Mouse (Mus musculus) right cerebral cortex, adult 18-20 months (tissue): ENCODE data around the gene Mroh9.

Experiments
- DNase-seq: peaks from one replicate; pipeline ENCODE4 v3.0.0; 2022; ENCODE audit warnings: mixed read lengths

Gene Mroh9

GRCm38 (mm10) chr1:163085570-163085969 lies at the start of gene Mroh9:
Mroh9 (minus strand) TSS chr1:163085670.
- no peak for DNase-seq

- DNase-seq: no peak
These were observed 44.5 kb upstream of the Mroh9 start for GRCm38 (mm10) chr1:163129976-163130375.

GRCm38 (mm10) chr1:163129129-163129900 lies 43.8 kb upstream of the Mroh9 start:
- DNase-seq: no peak

GRCm38 (mm10) chr1:163126175-163126881 lies 40.9 kb upstream of the Mroh9 start:
- DNase-seq: no peak

DNA sequence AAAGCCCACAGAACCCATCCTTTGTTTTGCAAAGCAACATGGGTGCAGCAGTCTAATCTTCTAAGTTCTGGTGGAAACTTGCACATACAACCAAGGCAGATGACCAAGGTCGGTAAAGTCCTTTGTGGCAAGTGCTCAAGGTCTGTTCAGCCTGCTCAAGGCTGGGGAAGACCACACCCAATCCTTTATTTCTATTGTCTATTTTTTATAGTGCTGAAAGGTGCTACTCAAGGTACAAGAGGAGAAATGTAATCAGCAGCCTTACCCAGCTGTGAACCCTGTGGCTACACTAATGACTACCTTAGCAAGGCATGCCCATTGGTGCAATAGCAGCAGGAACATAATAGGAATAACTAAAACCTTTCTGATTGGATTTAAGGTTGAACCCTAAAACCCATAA lies 36.9 kb upstream of the Mroh9 start:
- no peak for DNase-seq

DNA sequence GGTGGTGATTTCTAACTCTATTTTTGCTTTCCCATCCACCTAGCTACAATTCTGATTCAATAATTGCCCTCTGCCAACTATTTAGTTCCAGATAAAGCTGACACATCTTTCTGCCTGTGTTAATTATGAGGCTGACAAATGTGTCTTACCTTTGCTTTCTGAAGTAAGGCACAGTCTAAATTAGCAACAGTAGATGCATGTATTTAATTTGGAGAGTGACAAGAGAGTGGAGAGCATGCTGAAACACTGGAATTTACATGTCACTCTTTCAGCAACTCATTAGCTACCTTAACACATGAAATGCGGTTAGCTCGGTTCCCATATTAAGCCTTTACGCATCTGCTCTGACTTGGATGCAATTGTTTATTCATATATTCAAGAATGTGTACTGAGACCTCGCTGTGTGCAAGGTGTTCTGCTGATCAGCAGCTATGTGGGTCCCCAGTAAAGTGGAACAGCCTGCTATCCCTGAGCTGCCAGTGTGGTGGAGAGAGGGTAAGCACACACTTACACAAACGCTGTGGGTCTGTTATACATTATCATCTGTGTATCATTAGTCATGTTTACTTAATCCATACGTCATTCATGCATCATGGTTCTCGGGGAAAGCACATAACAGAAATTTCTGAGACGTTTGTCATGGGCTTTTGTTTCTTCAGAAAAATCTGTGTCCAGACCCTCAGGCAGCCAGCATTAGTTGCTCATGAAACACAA lies 28.1 kb upstream of the Mroh9 start:
- no peak for DNase-seq

DNA sequence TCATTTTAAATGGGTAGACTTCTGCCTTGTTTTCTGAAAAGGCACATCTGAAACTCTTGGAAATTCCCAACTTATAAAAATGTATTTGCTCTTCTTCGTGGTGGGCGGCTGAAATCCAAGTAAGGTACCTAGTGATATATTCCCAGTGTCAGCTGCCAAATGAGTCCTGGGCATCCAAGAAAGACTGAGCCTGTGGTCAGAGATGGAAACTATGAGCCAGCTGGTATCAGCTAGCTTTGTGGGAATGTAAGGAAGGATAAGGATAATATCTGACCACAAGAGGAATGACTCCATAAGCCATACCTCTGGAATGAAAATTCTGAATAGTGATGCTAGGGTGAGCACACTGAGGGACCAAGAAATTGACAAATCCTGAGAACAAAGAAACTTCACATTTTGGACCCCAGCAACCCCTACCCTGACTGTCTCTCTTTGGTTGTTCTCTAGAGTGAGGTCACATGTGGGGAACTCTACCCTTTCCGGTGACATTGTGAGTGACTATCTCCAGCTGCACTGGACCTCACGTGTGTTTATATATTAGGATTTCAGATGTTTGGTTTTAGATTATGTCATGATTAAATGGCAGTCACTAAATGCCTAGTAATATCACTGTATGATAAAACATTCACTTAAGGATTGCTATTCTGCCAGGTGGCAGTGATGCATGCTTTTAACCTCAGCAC lies 27.2 kb upstream of the Mroh9 start:
- DNase-seq: no peak

DNA sequence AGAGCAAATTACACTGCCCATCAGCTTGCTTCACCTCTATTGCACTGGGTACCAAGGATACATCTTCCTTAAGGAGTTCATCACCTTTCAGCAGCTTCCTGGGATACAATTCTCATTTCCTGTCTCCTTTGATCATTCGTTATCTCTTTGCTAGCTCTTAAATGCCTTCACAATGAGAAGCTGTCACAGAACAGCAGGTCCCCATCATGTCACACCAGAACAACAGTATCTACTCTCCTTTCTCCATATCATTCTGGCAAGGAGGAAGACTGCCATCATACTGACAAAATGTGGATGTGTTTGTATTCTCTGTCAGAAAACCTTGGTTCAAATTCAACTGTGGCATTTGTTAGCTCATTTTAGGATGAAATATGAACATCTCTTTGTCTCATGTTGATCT lies 19.5 kb upstream of the Mroh9 start:
- DNase-seq: no peak

DNA sequence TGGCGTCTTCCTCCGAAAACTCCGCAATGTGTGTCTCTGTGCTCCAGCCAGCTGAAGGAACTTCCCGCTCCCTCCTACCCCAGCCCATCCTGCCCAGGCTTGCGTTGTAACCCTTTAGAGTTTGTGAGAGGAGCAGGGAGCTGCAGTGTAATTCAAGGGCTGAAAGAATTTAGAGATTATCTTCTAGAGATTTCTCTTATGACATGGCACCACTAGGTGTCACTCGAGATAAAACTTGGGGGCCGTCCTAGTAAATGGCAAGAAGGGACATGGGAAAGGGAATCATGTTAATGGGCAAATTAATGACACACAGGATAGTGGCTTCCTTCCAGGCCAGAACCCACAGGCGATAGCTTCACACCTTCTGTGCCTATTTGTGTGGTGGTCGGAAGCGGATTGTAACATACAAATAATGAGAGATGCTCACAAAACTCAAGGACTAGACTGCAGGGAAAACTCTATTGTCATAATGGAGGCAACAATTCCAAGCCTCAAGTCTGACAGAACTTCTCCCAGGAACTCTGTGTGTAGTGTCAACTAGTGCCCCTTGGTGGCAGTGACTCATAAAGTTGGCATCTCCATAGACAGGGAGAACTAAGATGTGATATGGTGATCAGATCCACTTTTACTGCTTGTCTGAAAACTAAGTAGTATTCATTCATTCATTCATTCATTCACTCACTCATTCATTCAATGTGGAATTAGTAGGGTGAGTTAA lies 6.1 kb upstream of the Mroh9 start:
- DNase-seq: peak; percentile 11

- peak; percentile 35 for DNase-seq
These were observed 15.0 kb downstream of the Mroh9 start for GRCm38 (mm10) chr1:163070502-163070901.

DNA sequence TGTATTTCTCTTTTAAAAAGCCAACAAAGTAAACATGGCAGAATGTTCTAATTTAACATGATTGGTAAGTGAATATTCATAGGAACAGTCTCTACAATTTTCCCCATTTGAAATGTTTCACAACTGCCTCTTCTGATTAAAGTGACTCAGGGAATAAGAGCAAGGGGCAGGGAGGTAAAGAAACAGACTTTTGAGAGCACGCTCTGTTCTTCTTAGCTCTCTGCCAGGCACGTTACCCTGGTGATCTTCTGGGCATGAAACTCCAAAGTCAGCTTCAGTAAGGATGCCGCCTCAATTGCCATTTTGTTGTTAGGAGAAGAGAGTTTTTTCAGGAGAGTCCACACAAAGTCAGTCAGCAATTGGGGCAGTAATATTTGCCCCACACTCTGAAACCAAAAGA lies 25.1 kb downstream of the Mroh9 start:
- DNase-seq: peak; percentile 8

DNA sequence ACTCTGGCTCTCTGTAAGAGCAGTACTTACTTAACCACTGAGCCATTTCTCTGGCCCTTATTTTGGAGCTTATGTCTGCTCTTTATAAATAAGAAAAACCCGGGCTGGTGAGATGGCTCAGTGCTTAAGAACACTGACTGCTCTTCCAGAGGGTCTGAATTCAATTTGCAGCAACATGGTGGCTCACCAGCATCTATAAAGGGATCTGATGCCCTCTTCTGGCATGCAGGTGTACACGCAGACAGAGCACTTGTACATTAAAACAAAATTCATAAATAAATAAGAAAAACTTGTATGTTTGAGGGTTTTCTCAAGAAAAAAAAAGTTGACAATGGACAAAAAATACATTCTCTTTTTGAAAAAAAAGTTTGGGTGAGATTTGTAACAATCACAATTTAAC lies 28.1 kb downstream of the Mroh9 start:
- DNase-seq: no peak

DNA sequence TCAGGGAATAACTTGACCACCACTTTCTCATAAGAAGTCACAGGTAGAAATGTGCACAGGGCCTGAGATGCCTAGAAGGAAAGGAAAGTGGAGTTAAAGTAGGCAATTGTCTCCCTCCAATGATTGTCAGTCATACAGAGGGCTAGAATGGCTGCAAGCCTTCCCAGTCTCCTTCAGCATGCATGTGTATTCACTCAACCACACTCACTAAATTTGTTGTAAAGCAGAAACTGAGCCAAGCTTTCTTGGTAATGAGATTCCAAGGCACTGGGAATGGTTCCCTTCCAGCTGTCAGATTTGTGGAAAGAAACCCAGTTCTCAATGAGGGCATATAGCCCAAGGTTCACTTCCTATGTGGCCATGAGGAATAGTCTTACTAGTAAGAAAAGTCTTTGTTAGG lies 29.8 kb downstream of the Mroh9 start:
- DNase-seq: no peak

DNA sequence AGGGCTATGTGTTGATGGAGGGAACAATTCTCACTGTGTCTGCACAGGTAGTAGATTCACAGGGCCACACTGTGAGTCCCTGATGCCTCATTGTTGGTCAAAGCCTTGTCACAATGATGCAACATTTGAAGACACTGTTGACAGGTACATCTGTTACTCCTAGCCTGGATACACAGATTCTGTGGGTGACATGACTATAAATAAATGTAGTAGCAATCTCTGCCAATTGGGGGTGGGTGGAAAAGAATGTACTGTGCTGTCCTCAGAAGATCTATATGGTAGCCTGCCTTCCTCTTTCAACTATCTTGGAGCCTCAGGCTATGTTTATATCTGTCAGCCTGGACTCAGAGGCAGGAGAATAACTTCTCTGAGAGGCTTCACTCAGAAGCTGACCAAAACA lies 62.4 kb downstream of the Mroh9 start:
- DNase-seq: peak; percentile 2

DNA sequence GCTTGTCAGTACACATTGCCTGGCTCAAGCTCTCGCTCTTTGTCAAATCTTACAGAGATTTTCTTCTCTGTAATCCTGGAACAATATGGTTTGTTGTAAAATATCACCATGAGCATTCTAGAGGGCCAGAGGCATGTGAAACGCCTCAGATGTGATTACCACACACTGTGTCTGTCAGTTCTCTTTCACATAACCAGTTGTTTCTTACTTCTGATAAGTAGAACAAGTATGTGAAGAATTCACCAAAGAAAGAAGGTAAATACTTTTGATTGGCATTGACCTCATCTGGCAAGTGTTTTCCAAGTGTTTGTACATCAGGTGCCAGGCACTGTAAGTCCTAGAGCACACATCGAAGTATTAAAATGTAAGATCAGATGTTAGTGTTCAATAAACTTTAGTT lies 76.2 kb downstream of the Mroh9 start:
- no peak for DNase-seq

- DNase-seq: no peak
These were observed 82.0 kb downstream of the Mroh9 start for GRCm38 (mm10) chr1:163003496-163003895.

DNA sequence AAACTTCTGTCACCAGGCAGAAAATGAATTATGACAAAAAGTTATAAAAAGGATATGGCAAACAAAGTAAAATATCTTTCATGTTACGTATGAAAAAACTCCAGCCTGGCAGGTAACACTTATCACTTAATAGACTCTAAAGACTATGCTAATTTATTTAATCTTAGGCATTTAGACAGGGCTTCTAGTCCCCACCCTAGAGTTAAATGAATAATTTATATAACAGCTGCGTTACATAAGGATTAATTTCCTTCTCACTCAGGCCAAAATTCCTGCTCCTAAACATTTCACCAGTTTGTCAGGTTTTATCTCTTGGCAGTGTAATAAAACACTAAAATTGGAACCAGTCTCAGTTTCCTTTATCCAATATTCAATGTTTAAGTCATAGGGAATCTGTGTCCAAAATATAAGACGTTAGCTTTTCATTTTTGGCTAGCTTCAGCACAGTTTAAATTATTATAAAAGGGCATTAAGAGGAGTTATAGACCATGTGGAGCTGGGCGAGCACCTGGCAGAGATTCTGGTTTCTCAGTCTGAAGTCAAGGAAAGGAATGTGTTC lies 84.1 kb downstream of the Mroh9 start:
- no peak for DNase-seq

- DNase-seq: no peak
These were observed 97.9 kb downstream of the Mroh9 start for GRCm38 (mm10) chr1:162987546-162987945.

- no peak for DNase-seq
These were observed 98.7 kb downstream of the Mroh9 start for GRCm38 (mm10) chr1:162986777-162987176.

DNA sequence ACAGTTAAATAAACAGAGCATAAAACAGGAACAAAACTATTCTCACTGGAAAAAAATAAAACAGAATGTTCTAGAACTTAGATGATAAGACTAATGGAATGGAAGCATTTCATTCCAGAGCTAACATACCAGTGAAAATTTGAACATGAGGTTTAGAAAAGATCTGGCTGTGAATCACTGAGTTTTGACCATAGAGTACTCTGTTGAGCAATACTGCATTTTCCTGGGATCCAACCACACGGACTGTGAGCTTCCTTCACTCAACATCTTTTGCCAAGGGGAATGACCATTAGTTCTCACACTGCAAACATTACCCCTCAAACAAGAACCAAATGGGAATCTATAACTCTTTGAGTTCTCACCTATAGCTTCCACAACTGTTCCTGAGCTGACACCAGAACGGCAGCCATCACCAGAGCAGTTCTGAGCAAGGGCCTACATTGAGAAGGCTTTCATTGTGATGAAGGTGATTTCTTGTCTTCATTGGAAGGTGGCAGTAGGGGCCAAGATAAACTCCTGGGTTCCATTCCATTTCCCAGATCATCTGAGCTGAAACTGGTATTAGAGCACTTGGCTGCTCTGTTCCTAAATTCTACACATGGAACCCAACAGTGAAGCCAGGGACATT lies 99.2 kb downstream of the Mroh9 start:
- DNase-seq: no peak

DNA sequence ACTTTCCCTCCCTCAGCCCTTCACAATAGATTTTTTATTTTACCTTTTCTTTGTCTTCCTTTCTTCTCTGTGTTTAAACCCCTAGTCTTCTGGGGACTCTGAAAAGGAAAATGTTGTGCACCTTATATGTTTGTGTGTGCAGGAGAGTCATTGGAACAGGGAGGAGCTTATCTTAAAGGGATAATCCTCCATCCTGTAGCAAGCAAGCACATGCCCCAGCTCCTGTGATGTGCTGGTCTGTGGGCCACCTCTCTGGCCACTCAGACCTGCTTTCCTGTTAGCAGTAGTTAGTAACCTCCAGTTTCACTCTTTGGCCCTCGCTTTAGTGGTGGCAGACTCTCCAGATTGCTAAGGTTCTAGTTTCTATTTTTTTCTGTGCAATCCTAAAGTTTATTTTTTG lies 101.0 kb downstream of the Mroh9 start, which contains the start of gene Fmo3:
Gene Fmo3, minus strand, starts transcription at position 101 of the 400 bp plus-strand sequence.
- DNase-seq: no peak
